Mouse (Mus musculus) heart, postnatal 0 days (tissue): ENCODE measurements at regions not wholly inside any gene's neighbourhood (a gene's known extent, or its start where the extent isn't known, plus 50 kb on each side); places are given as distances from the start of the nearest gene placed in this dataset.

Experiments
- CTCF ChIP-seq: IDR thresholded peaks from 2 replicates; pipeline ENCODE4 v1.5.1; 2016; ENCODE audit warnings: antibody characterized with exemption, control low read depth, low read depth
- EP300 ChIP-seq: IDR thresholded peaks from 2 replicates; pipeline ENCODE4 v1.6.1; 2016; ENCODE audit warnings: antibody characterized with exemption, low read depth

- TF ChIP-seq CTCF (no peak), EP300 (no peak)
Observed at GRCm38 (mm10) chr4:142890711-142891110, 322.1 kb downstream of the Prdm2 start.
